8 mouse cellular contexts compared by ENCODE assay signal in the genomic region with DNA sequence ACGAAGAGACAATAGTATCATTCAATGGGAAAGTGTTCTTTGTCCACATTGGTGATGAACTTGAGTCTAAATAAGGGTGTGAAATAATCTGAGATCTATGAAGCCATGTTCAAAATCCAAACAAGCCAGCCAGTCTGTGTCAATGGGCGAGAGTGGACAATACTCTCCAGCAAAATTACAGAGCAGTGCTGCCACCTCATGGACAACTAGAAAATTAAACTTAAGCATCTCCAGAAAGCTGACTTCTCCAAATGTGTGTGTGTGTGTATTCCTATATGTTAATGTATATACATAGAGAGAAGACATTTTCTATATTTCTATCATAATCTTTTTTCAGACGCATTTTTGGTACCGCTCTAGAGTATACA. TPM values are rescaled to one million over a fixed set of nuclear protein-coding genes. Genes with fewer than 3 reads are reported as not detected.
DNase-seq lines count a peak whose midpoint lies in the region; ATAC-seq and TF ChIP-seq lines count a peak whose summit lies in the region.

No protein-coding gene starts in this region.

- H3K27ac ChIP-seq in heart, postnatal 0 days (ENCODE audit: low read depth) = no peak overlapping the region

- no peak overlapping the region for H3K4me3 ChIP-seq in heart, postnatal 0 days (ENCODE audit: low read depth, low read length)

- DNase-seq in gastrocnemius, adult 18-20 months (ENCODE audit: low spot score) = peak; percentile 66
- no peak for DNase-seq in gastrocnemius, postnatal 25 days
- peak; percentile 90 for DNase-seq in NIH3T3 (ENCODE audit: low read depth)
- DNase-seq in cerebellum, postnatal 4 days (ENCODE audit: low spot score in 2 of 2) = peak; percentile 46 to 60
- DNase-seq in heart, postnatal 0 days (ENCODE audit: low spot score) = peak; percentile 75
- peak; percentile 72 for DNase-seq in kidney, postnatal 14 days
- peak; percentile 62 for DNase-seq in right cerebral cortex, postnatal 14 days

- H3K9ac ChIP-seq in heart, postnatal 0 days (replicated peaks; ENCODE audit: low read depth, low read length) = no peak overlapping the region

- H3K27me3 ChIP-seq in heart, postnatal 0 days (ENCODE audit: control insufficient read depth, insufficient read depth, low read length) = no peaks in the 10 kb centered on the region

- TF ChIP-seq CTCF in heart, postnatal 0 days (IDR thresholded peaks at IDR 0.05; ENCODE audit: low read depth) = peak; percentile 70

- no peak for TF ChIP-seq EP300 in heart, postnatal 0 days (IDR thresholded peaks at IDR 0.05; ENCODE audit: low read depth)

- H3K36me3 ChIP-seq in heart, postnatal 0 days (replicated peaks; ENCODE audit: control insufficient read depth, insufficient read depth, low read length) = no peaks in the 10 kb centered on the region

- H3K9me3 ChIP-seq in heart, postnatal 0 days (replicated peaks; ENCODE audit: control insufficient read depth, low read length) = no peaks in the 10 kb centered on the region

- peak; percentile 58; the same call in 1 of the 2 replicates for ATAC-seq in heart, postnatal 0 days (ENCODE audit: insufficient read depth, low read depth)
- ATAC-seq in megakaryocyte, adult 5-6 weeks (ENCODE audit: poor library complexity, severe bottlenecking) = peak; percentile 83

- 27% methylated on average over 4 of the region's 4 CpGs for WGBS in heart, postnatal 0 days

- H3K4me1 ChIP-seq in heart, postnatal 0 days (ENCODE audit: control insufficient read depth, insufficient read depth) = no peaks in the 10 kb centered on the region

- no peak overlapping the region for H3K4me2 ChIP-seq in heart, postnatal 0 days (ENCODE audit: low read depth, low read length)

RNA-seq across cellular contexts. Expression of gene Cdk13, which starts 33.6 kb away (rescaled TPM):
- total RNA-seq in gastrocnemius, adult 18-20 months (2021) = 10 to 100 TPM; 18.6 to 19.6 TPM
- 10 to 100 TPM; 17.1 to 19.6 TPM for total RNA-seq in gastrocnemius, postnatal 25 days (2021)
- total RNA-seq in heart, postnatal 0 days (2014; rRNA removed; ENCODE audit: low replicate concordance) = 55.0 and 74.7 TPM in 2 replicates
- polyA plus RNA-seq in heart, postnatal 0 days (2015; fragmentation: Nextera tagmentation; extraction: Ambion mirVana) = 7.8 and 7.9 TPM in 2 replicates
- total RNA-seq in megakaryocyte, adult 5-6 weeks (2015) = 94.3 and 96.4 TPM in 2 replicates
- total RNA-seq in megakaryocyte, adult 5-6 weeks (2017) = 90.3 and 101 TPM in 2 replicates
